Mouse (Mus musculus) embryo, embryonic 9.5 days (tissue): ENCODE data around the gene Cdc42ep4.

Source experiments
- DNase-seq: peaks from one replicate; pipeline ENCODE4 v3.0.0-alpha.2; 2017; ENCODE audit errors: extremely low spot score

The Cdc42ep4 gene

DNA sequence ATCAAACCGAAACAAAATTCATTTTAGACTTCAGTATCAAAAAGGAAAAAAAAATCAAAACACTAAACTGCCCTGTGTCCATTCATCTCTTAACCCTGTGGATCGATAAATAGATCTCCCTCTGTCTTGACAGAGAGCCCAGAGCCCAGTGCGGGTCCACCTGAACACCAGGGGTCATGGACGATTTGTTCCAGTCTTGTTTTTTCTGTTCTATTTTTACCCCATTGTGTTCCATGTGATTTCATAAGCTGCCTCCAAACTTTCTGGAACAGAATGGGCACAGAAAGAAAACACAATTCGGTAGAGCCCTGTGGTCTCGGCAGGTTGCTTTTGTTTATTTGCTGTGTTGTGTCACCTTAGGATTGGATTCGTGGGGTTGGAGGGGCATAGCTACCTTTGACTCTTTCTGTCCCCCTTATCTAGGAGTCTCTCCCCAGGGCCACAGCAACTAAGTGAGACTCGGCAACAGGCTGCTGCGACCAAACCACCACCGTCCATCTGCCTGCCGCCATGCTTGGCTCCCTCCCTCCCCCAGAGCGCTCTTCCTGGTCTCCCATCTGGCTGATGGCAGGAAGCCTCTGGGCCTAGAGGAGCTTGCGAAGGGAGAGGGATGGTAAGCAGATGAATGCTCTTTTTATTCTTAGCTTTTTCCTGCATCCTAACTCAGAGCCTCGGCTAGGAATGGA, 29.1 kb downstream of the Cdc42ep4 start:
- no peak for DNase-seq

DNA sequence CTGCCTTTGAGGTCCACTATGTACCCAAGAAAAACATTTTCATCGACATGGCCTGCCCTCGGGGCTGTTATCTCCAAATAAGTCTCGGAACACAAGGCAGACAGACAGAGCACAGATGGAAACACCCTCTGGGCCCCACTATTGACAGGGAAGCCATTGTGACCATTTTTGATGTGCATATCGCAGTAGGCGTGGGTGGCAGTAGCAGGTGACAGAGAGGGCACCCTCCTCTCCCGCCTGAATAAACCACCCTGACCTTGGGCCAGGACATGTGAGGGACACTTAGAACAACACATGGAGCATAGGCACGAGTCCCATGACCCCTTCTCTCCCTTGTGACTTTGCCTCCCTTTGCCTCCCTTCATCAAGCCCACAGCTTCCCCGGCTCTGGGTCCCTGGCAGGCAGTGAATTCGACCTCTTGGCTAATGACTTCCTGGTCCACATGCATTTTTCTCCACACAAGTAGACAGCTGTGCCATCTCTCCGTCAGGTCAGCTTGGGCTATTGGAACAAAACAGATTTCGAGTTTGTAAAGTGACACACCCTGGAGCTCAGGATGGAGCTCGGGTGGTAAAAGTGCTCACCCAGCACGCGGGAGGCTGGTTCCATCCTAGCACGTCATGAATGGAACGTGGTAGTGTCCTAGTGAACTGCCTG, 33.8 kb downstream of the Cdc42ep4 start:
- DNase-seq = no peak

DNA sequence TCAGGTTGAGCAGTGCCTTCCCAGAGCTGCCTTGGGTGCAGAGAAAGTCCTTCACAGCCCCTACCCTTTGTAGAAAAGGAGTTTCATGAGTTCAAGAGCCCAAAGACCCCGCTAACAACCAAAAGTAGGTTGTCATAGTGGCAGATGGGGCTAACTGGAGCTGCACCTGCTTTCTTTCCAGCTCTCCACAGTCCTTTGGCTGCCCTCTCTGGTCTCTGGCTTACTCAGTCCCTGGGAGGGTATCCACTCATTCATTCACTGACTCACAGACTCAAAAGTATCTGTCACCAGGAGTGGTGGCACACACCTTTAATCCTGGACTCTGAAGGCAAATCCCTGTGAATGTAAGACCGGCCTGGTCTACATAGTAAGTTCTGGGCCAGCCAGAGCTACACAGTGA, 35.5 kb downstream of the Cdc42ep4 start:
- DNase-seq = no peak

DNA sequence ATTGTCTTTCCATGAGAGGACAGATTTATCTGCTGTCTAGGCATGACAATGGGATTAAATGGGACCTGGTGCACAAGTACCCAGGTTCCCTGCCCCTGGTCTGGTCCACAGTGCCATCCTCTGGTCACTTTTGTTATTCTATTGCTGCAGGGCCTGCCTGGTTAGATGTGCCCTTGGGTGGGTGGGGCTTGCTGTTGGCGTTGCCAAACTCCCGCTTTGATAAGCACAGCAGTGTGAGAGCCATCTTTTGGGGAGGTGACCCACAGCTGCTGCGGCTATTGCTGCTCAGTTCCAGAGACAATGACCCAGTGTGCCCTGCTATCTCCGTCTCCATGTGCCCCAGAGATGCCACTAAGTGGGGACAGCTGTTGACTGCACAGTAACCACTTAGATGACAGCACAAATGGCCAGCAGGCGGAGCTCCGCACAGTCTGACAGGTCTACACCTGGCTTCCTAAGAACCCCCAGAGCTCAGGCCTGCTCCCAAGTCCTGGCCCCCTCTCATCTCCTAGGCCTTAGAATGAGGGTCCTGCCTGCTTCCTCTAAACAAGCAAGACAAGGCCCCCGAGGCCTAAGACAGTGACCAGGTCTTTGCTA, 36.5 kb downstream of the Cdc42ep4 start:
- no peak for DNase-seq

DNA sequence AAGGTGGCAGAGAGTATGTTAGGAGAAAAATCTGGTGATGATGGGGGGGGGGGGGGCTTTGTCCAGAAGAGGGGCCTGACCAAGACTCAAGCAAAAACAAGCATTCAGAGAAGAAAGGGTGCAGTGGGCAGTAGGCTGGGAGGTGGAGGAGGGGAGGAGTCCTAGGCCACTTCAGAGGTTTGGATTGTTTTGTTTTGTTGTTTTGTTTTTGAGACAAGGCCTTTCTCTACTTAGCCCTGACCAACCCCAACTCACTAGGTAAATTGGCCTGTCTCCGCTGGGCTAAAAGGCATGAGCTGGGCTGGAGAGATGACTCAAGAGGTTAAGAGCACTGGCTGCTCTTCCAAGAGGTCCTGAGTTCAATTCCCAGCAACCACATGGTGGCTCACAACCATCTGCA, 40.6 kb downstream of the Cdc42ep4 start:
- DNase-seq = no peak

DNA sequence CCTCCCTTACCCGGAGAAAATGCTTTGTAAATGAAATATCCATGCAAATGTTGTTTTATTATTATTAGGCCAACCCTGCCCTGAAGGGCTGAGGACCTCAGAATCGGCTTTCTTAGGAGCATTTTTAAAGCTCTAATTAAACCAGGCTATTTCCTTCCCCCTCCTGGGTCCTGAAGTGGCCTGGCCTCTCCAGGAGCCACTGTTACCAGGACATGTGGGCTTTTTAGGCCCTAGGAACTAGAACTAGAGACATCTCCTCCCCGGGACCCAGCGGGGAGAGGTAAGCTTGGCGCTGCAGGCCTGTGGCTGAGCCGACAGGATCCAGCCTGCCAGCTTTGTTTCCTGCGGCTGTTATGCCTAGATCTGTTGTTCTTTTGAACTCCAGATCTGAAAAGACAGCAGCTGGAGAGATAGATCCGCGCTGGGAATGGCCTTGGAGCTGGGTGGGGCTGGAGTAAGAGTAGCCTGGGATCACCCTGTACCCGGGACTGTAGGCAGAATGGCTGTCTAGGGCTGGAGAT, 41.4 kb downstream of the Cdc42ep4 start:
- DNase-seq = peak; percentile 70

DNA sequence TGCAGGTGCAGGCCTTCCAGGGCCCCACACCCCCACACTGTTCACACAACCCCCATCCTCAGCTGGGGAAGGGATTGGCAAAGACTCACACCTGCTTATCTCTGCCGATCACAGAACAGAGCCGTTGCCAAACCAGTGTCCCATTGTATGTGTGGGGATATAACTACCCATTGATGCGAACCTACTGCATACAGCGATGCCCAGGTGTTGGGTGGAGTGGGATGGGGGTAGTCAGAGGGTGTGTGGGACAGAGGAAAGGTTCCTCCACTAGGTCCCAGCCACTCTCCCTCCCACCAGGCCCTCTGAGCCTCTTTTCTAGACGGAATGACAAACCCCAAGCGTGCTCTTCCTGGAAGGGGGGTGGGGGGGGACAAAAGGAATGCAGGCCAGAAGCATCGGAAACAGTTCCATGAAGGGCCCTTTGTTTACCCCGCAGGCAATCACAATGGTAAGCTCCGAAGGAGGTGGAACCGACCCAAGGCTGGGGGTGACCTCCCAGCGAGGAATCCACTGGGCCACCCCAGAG, 41.9 kb downstream of the Cdc42ep4 start, which contains the start of gene Cpsf4l:
Gene Cpsf4l (minus strand): TSS at position 287 of the 526 bp plus-strand sequence.
- DNase-seq = no peak

DNA sequence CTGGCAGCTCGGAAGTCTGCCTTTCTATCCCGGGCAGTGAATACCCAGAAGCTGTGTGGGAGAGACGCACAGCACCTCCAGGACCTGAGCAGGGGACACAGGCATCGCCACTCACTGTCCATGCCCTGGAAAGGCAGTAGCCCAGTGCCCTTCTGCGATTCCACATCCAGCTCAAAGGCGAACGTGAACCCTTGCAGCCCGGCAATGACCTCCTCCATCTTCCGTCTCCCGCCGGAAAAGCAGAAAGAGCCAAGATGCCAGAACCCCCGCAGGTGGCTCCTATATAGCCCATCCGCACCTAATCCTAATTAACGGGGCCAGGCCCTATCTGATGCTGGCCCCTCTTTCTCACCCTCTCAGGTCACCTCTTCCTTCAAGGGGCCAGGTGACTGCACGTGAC, 42.4 kb downstream of the Cdc42ep4 start:
- DNase-seq = peak; percentile 24

DNA sequence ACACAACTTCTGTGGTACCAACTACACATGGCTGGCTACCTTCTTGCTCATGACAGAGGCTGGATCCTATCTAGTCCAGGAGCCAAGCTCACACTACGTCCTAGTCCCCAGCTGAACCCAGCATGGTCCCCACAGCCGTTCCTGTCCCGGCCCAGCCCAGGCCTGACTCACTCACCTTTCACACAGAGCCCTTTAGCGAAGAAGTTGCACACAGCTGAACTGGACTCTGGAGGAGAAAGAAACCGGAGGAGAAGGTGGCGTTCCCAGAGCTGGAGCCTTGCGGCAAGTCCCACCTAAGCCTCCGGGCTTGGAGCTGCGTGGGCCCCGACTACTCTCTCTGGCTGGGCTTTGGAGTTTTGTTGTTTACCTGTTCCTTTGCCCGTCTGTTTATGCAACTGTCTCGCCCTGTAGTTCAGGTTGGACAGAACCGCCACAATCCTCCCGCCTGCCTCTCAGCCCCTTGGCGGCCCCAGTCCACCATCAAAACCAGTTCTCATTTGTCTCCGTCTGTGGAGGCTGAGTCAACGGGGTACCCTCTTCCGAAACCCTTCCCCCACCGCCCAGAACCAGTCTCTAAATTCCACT, 43.0 kb downstream of the Cdc42ep4 start:
- peak; percentile 19 for DNase-seq

DNA sequence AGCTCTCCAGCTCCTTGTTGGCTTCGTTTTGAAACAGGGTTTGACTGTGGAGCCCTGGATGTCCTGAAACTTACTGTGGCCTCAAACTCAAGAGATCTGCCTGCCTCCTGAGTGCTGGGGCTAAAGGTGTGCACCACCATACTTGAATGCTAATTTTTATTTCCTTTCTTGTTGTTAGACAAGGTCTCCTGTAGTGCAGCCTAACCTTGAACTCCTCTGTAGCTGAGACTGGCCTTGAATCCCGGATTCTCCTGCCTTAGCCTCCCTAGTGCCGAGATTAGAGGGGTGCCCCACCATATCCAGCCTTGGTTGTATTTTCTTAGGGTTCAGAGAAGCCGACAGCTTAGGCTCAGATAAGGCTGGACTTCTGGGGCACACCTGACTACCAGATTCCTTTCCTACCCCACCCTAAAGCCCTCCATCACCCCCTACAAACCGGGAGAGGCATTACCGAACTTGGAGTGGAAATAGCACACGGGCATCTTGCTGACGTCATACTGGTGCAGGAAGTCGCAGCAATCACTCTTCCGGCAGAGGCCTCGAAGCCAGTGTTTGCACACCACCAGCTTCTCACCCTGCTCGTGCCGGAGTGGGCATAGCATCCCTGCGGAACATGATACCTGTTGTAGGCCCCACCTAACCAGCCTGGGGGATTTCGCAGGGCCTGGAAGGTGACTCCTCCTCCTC, 45.6 kb downstream of the Cdc42ep4 start:
- DNase-seq = no peak

DNA sequence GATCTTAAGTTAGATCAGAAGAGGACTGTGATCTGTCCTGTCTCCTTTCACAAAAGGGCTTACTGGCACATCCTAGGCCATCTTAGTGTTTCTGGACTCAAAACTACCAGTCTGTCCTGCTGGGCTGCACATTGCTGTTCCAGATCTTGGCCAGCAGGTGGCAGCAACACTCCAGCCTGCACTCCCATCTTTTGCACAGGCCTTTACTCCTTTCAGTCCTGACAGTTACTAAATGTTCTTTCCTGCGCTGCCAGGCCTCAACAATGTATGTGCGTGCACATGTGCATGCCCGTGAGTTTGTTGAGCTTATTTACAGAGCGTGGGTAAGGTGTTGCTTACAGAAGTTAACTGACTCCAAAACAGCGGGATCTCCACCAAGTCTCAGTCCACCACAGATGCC, 47.9 kb downstream of the Cdc42ep4 start:
- DNase-seq = peak; percentile 73

DNA sequence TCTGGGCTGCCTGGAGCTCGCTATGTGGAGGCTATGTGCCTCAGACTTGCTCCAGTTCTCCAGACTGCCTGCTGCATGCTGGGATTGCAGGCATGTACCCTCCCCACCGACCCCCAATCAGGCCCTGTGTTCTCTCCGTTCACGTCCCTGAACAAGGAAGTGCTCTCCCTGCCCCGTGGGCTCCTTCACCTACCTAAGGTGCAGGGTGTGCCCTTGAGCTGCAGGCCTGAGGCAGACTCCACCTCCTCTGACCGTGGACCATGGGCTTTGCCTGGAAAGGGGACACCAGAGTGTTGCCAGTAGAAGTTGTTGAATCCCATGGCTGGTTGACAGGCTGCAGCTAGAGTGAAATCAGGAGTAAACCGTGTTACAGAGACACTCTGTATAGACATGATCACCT, 52.0 kb downstream of the Cdc42ep4 start:
- DNase-seq = no peak

DNA sequence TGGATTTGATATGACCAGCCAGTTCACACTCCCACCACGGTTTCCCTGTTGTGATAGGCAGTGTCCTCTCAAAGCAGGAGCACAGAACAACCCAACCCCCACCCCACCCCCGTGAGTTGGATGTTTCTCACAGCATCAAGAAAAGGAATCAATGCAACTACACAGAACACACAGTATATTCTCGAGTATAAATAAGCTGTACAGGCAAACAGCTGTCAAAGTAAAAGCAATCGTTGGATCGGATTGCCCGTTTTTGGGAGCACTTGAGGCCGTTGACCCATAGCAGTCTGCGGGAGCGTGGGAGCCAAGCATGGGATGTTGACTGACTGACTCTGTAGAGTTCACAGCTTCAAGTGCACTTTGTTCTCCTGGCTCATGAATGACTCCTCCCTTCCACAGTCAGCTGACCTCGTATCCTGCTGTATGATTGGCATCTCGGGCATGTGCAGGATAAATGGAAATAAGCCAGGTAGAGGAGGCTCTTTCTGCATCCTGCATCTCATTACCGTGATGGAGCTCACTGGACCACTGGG, 53.6 kb downstream of the Cdc42ep4 start:
- DNase-seq = no peak

DNA sequence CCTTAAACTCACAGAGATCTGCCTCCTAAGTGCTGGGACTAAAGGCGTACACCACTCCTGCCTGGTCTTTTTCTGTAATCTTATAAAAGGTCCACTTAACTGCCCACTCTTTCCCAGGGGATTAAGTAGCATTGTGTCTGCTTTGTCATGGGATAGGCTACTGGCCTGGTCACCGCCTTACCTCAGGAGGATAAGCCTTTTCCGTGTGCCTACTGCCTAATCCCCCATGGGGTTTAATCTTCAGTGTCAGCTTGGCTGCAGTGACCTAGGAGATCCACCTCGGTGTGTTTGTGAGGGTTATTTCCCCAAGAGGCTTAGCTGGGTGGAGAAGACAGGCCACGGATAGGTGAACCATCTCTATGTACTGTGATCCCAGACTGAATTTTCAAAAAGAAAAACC, 54.1 kb downstream of the Cdc42ep4 start:
- DNase-seq = no peak

DNA sequence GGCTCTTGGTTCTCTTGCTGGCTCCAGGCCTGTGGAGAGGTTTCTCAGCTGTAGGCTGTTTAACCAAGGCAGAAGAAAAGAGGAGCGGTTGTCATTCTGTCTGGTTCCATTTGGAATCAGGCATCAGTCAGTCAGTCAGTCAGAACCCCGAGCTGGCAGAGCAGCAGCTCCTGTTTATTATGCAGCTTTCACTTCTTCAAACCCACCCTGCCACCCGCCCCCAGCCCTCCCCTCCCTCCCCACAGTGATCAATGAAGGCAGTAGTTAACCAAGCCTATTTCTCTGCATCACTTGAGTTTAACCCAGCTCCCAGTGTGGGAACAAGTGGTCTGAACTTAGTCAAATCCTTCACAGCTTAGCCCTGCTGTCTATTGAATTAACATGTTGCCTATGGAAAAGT, 59.8 kb downstream of the Cdc42ep4 start:
- DNase-seq = no peak

DNA sequence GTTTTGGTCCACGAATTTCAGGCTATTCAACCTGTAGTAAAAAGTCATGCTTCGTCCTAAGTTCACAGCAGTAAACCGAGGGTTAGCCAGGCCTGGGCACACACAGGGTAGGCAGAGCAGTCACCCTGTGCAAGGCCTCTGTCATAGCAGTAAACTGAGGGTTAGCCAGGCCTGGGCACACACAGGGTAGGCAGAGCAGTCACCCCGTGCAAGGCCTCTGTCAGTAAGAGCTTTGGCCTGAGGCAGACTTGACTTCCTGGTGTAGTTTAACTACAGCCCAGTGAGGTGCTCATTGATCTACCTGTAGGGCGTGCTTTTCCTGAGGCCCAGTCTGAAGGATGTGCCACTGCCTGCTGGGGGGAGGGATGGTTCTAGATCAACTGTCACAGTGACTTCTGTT, 60.4 kb downstream of the Cdc42ep4 start:
- no peak for DNase-seq

DNA sequence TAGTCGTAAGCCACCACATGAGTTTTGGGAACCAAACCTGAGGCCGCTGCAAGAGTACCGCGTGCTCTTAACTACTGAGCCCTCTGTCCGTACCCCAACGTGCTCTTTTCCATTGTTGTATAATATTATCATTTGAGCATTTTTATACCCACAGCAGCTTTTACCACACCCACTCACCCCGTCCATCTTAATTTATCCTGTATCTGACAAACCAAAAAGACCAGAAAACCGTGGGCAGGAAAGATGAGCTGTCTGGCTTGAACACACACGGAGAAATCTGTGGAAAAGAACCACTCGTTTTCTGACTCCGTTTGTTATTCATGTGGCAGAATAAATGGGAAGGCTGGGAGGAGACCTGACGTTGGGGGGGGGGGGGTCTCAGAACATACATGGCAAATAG, 61.2 kb downstream of the Cdc42ep4 start:
- no peak for DNase-seq

DNA sequence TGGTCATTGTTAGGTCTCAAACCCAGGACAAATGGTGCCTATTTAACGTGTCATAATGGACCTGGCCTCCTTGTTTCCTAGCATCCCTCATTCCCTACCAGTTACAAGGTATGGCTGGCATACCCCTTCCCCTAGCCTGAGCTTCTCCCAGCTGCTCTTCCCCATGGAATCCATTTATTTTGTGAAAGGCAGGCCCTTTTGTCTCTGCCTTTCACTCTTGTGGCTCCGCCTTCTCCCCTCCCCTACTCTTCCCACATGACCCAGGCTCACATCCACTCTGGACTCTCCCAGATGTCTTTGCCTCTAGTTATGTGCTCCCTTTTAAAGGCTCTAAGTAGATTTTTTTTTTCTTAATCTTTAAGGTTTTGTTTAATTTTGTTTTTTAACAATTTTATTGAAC, 64.7 kb downstream of the Cdc42ep4 start:
- DNase-seq = no peak

DNA sequence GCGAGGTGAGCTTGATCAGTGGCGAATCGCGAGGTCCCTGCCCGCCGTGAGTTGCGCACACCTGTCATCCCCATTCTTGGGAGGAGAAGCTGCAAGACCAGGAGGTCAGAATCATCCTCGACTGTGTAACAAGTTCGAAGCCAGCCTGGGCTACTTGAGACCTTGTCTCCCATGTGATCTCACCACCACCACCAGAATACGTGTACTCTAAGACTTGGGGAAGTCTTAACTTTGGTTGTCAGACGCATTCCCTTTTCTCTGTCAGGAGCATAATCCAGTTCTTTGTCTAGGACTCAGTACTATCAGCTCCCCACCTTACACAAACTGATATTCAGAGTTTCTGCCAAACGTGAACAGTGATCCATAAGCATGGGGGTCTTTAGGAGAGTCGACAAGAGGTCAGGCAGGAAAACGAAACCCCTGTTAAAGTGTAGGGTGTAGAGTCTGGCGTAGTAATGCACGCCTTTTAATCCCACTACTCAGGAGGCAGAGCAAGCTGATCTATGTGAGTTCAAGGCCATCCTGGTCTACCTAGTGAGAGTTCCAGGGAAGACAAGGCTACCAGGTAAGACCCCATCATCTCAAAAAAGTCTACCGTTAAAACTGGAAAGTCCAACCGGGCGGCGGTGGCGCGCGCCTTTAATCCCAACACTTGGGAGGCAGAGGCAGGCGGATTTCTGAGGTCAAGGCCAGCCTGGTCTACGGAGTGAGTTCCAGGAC, 66.8 kb downstream of the Cdc42ep4 start:
- no peak for DNase-seq

DNA sequence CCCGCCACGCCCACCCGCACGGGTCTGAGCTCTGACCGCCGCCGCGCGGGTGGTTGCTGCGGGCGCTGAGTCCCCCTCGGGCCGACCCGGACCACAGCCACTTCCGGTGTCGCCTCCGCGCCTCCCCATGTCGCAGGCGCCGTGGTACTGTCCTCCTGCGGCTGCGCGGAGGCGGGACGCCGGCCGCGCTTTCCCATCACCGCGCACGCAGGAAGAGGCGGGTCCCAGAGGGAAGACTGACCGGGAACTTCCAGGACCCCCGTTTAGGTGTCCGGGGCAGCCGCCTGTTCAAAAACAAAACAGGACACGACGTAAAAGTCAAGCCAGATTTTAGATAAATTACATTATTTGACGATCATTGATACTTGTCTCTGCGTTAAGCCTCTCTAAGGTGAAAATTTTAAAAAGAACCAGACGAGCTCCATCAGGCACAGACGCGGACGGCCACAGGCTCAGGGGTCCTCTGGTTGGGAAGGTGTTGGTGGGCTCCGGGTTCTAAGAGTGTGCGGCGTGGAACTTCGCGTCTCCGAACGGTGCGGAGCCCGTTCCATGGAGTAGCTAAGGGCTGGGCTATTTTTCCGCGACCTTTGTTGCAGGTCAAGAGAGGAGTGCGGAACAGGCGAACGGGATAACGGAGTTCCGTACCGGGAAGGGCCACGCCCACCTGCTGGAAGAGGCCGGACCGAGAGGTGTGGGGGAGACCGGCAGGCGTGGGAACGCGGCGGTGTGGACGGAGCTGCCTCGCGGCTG, 67.5 kb downstream of the Cdc42ep4 start, which contains the start of the genes Fam104a and D11Wsu47e:
Gene Fam104a (minus strand): TSS at position 199 of the 750 bp plus-strand sequence.
Gene D11Wsu47e (plus strand): TSS at position 456 of the 750 bp plus-strand sequence.
- peak; percentile 96 for DNase-seq
